Mouse (Mus musculus): ENCODE results near the gene Rev3l. TPM values are rescaled to one million over a fixed set of nuclear protein-coding genes. Genes with fewer than 3 reads are reported as not detected.

The Rev3l gene
- 13.8 and 15.9 TPM in 2 replicates for polyA plus RNA-seq (2015; fragmentation: Nextera tagmentation; extraction: Ambion mirVana)

GRCm38 (mm10) chr10:39731736-39732265, at the start of gene Rev3l:
TSS of gene Rev3l (plus strand) at chr10:39732118.
- WGBS = 0% methylated on average over 43 of the region's 64 CpGs
- Histone ChIP-seq H3K9me3 (ENCODE audit: low read length) (no peaks in the 10 kb centered on the region), H3K9ac (replicated peaks; ENCODE audit: low read length) (peak within 1 kb of the TSS; percentile 93), H3K27ac (ENCODE audit: low read length) (peak within 1 kb of the TSS; percentile 100), H3K36me3 (ENCODE audit: insufficient read depth, low read length) (no peaks in the 10 kb centered on the region), H3K4me3 (ENCODE audit: low read length) (peak within 1 kb of the TSS; percentile 90), H3K4me2 (replicated peaks; ENCODE audit: low read depth, low read length) (peak within 1 kb of the TSS; percentile 70), H3K4me1 (ENCODE audit: insufficient read depth, low read length) (peaks cover 19% of the 10 kb centered on the region), H3K27me3 (ENCODE audit: insufficient read depth, low read length) (no peaks in the 10 kb centered on the region)
- peak; percentile 84 for ATAC-seq (ENCODE audit: low FRiP score, low TSS enrichment)

DNA sequence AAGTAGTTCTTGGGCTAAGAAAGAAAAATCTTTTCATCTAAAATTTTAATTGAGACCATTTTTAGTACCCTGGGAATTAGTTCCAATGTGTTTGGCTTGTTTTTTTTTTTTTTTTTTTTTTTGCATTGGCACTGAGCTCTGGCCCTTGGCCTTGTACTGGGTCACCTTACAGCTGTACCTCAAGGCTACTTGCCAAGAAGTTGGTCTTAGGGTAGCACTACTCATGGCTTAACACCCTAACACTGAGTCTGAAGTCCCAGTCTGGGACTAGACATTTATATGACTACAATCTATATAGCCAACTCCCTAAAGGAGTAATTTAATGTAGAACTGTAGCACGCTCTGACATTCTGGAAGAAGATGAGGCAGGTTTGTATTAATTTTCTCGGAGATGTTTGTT, 49.4 kb upstream of the Rev3l start:
- Histone ChIP-seq H3K27ac (ENCODE audit: low read length) (no peak overlapping the region), H3K27me3 (ENCODE audit: insufficient read depth, low read length) (no peaks in the 10 kb centered on the region), H3K4me1 (ENCODE audit: insufficient read depth, low read length) (peaks cover 3% of the 10 kb centered on the region; the same call in 1 of the 2 replicates), H3K4me2 (replicated peaks; ENCODE audit: low read depth, low read length) (no peak overlapping the region), H3K36me3 (ENCODE audit: insufficient read depth, low read length) (no peaks in the 10 kb centered on the region), H3K4me3 (ENCODE audit: low read length) (no peak overlapping the region), H3K9ac (replicated peaks; ENCODE audit: low read length) (no peak overlapping the region), H3K9me3 (ENCODE audit: low read length) (no peaks in the 10 kb centered on the region)
- WGBS = 68% methylated on average over 2 of the region's 2 CpGs
- no peak for ATAC-seq (ENCODE audit: low FRiP score, low TSS enrichment)

- peaks cover 7% of the 10 kb centered on the region for H3K4me1 ChIP-seq (ENCODE audit: insufficient read depth, low read length)
- no peaks in the 10 kb centered on the region for H3K36me3 ChIP-seq (ENCODE audit: insufficient read depth, low read length)
- ATAC-seq (ENCODE audit: low FRiP score, low TSS enrichment) = no peak
- no peaks in the 10 kb centered on the region for H3K27me3 ChIP-seq (ENCODE audit: insufficient read depth, low read length)
- 88% methylated on average over 2 of the region's 2 CpGs for WGBS
- no peaks in the 10 kb centered on the region for H3K9me3 ChIP-seq (ENCODE audit: low read length)
- no peak overlapping the region for H3K4me3 ChIP-seq (ENCODE audit: low read length)
- H3K27ac ChIP-seq (ENCODE audit: low read length) = no peak overlapping the region
- no peak overlapping the region for H3K4me2 ChIP-seq (replicated peaks; ENCODE audit: low read depth, low read length)
- H3K9ac ChIP-seq (replicated peaks; ENCODE audit: low read length) = no peak overlapping the region
Observed at GRCm38 (mm10) chr10:39683481-39683880, 48.4 kb upstream of the Rev3l start.

GRCm38 (mm10) chr10:39686811-39687210, 45.1 kb upstream of the Rev3l start:
- no peak overlapping the region for H3K27ac ChIP-seq (ENCODE audit: low read length)
- H3K27me3 ChIP-seq (ENCODE audit: insufficient read depth, low read length) = no peaks in the 10 kb centered on the region
- no peak overlapping the region for H3K4me2 ChIP-seq (replicated peaks; ENCODE audit: low read depth, low read length)
- H3K9ac ChIP-seq (replicated peaks; ENCODE audit: low read length) = no peak overlapping the region
- no peaks in the 10 kb centered on the region for H3K9me3 ChIP-seq (ENCODE audit: low read length)
- ATAC-seq (ENCODE audit: low FRiP score, low TSS enrichment) = no peak
- 93% methylated on average over 4 of the region's 4 CpGs for WGBS
- H3K4me3 ChIP-seq (ENCODE audit: low read length) = no peak overlapping the region
- no peaks in the 10 kb centered on the region for H3K36me3 ChIP-seq (ENCODE audit: insufficient read depth, low read length)
- peaks cover 12% of the 10 kb centered on the region for H3K4me1 ChIP-seq (ENCODE audit: insufficient read depth, low read length)

GRCm38 (mm10) chr10:39687851-39688250, 44.1 kb upstream of the Rev3l start:
- Histone ChIP-seq H3K4me2 (replicated peaks; ENCODE audit: low read depth, low read length) (no peak overlapping the region), H3K4me1 (ENCODE audit: insufficient read depth, low read length) (peaks cover 13% of the 10 kb centered on the region), H3K27me3 (ENCODE audit: insufficient read depth, low read length) (no peaks in the 10 kb centered on the region), H3K27ac (ENCODE audit: low read length) (no peak overlapping the region), H3K4me3 (ENCODE audit: low read length) (no peak overlapping the region), H3K9me3 (ENCODE audit: low read length) (no peaks in the 10 kb centered on the region), H3K9ac (replicated peaks; ENCODE audit: low read length) (no peak overlapping the region), H3K36me3 (ENCODE audit: insufficient read depth, low read length) (no peaks in the 10 kb centered on the region)
- ATAC-seq (ENCODE audit: low FRiP score, low TSS enrichment) = no peak
- 60% methylated on average over 3 of the region's 3 CpGs for WGBS

GRCm38 (mm10) chr10:39691351-39692064, 40.4 kb upstream of the Rev3l start:
- Histone ChIP-seq H3K4me1 (ENCODE audit: insufficient read depth, low read length) (peaks cover 10% of the 10 kb centered on the region), H3K9ac (replicated peaks; ENCODE audit: low read length) (no peak overlapping the region), H3K36me3 (ENCODE audit: insufficient read depth, low read length) (no peaks in the 10 kb centered on the region), H3K4me3 (ENCODE audit: low read length) (no peak overlapping the region), H3K27me3 (ENCODE audit: insufficient read depth, low read length) (no peaks in the 10 kb centered on the region), H3K9me3 (ENCODE audit: low read length) (no peaks in the 10 kb centered on the region), H3K4me2 (replicated peaks; ENCODE audit: low read depth, low read length) (no peak overlapping the region), H3K27ac (ENCODE audit: low read length) (no peak overlapping the region)
- WGBS = 47% methylated on average over 11 of the region's 11 CpGs
- ATAC-seq (ENCODE audit: low FRiP score, low TSS enrichment) = no peak

- Histone ChIP-seq H3K27me3 (ENCODE audit: insufficient read depth, low read length) (no peaks in the 10 kb centered on the region), H3K4me2 (replicated peaks; ENCODE audit: low read depth, low read length) (no peak overlapping the region), H3K9me3 (ENCODE audit: low read length) (no peaks in the 10 kb centered on the region), H3K36me3 (ENCODE audit: insufficient read depth, low read length) (no peaks in the 10 kb centered on the region), H3K27ac (ENCODE audit: low read length) (no peak overlapping the region), H3K9ac (replicated peaks; ENCODE audit: low read length) (no peak overlapping the region), H3K4me3 (ENCODE audit: low read length) (no peak overlapping the region), H3K4me1 (ENCODE audit: insufficient read depth, low read length) (peaks cover 10% of the 10 kb centered on the region)
- 85% methylated on average over 2 of the region's 2 CpGs for WGBS
- ATAC-seq (ENCODE audit: low FRiP score, low TSS enrichment) = no peak
Observed at GRCm38 (mm10) chr10:39692152-39692551, 39.8 kb upstream of the Rev3l start.

DNA sequence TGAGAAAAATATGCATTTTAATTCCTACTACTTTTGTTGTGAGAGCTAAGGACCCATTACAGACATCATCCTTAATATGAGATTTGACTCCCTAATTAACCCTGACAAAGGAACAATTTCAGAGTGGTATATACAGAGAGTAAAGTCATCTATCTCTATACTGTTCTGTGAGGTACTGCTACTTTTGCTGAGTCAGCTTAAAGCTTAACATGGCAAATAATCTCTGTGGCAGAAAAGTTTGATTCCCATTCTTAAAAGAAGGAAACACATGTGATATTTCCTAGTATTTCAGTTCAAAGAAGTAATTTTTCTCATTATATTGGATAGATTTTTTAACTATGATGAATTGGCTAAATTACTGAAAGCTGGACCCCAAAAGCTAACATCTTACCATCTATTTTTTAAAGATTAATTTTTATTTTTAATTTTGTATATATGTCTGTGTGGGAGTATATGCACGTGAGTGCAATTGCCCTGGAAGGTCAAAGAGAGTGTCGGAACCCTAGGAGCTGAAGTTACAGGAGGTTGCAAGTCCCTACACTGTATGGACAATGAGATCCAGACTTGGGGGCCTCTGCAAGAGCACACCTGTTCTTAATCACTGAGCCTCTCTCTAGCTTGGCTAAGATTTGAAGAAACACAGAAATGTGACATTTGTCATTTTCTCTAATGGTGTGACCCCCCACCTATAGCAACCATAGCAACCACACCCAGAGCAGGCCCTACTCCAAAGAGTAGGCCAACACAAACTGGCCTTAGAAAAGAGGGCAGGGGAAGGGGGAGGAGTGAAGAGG, 24.0 kb upstream of the Rev3l start:
- no peaks in the 10 kb centered on the region for H3K4me1 ChIP-seq (ENCODE audit: insufficient read depth, low read length)
- H3K9me3 ChIP-seq (ENCODE audit: low read length) = no peaks in the 10 kb centered on the region
- WGBS = 86% methylated on average over 2 of the region's 2 CpGs
- H3K9ac ChIP-seq (replicated peaks; ENCODE audit: low read length) = no peak overlapping the region
- ATAC-seq (ENCODE audit: low FRiP score, low TSS enrichment) = no peak
- no peaks in the 10 kb centered on the region for H3K27me3 ChIP-seq (ENCODE audit: insufficient read depth, low read length)
- H3K4me3 ChIP-seq (ENCODE audit: low read length) = no peak overlapping the region
- H3K27ac ChIP-seq (ENCODE audit: low read length) = no peak overlapping the region
- H3K36me3 ChIP-seq (ENCODE audit: insufficient read depth, low read length) = no peaks in the 10 kb centered on the region
- no peak overlapping the region for H3K4me2 ChIP-seq (replicated peaks; ENCODE audit: low read depth, low read length)

- Histone ChIP-seq H3K27ac (ENCODE audit: low read length) (no peak overlapping the region), H3K4me3 (ENCODE audit: low read length) (no peak overlapping the region), H3K36me3 (ENCODE audit: insufficient read depth, low read length) (no peaks in the 10 kb centered on the region), H3K4me1 (ENCODE audit: insufficient read depth, low read length) (no peaks in the 10 kb centered on the region), H3K9me3 (ENCODE audit: low read length) (no peaks in the 10 kb centered on the region), H3K4me2 (replicated peaks; ENCODE audit: low read depth, low read length) (no peak overlapping the region), H3K9ac (replicated peaks; ENCODE audit: low read length) (no peak overlapping the region), H3K27me3 (ENCODE audit: insufficient read depth, low read length) (no peaks in the 10 kb centered on the region)
- ATAC-seq (ENCODE audit: low FRiP score, low TSS enrichment) = no peak
- WGBS = 81% methylated on average over 5 of the region's 5 CpGs
Observed at GRCm38 (mm10) chr10:39716936-39717335, 15.0 kb upstream of the Rev3l start.
